Mouse (Mus musculus) cerebellum, adult 11-12 months (tissue): ENCODE results near the gene Pou2f1.
"Not testable (repeated sequence)": the region's sequence is repeated elsewhere in the genome, so short reads cannot be mapped to it uniquely, and the experiment has no call there.

Experiments used
- DNase-seq: peaks from one replicate; pipeline ENCODE4 v3.0.0; 2022

Gene Pou2f1

GRCm38 (mm10) chr1:166001904-166002489 lies 481 bp downstream of the Pou2f1 start:
- no peak for DNase-seq

GRCm38 (mm10) chr1:166001121-166001903 lies 1.2 kb downstream of the Pou2f1 start:
- DNase-seq, result peak; percentile 73

GRCm38 (mm10) chr1:166000601-166001120 lies 1.8 kb downstream of the Pou2f1 start:
- DNase-seq, result peak; percentile 33

GRCm38 (mm10) chr1:165999709-166000108 lies 2.8 kb downstream of the Pou2f1 start:
- no peak for DNase-seq

GRCm38 (mm10) chr1:165995661-165996055 lies 6.8 kb downstream of the Pou2f1 start:
- DNase-seq, result no peak

GRCm38 (mm10) chr1:165995011-165995660 lies 7.3 kb downstream of the Pou2f1 start:
- DNase-seq, result not testable (repeated sequence)

GRCm38 (mm10) chr1:165994279-165994678 lies 8.2 kb downstream of the Pou2f1 start:
- DNase-seq, result no peak

GRCm38 (mm10) chr1:165993270-165994156 lies 9.0 kb downstream of the Pou2f1 start:
- no peak for DNase-seq

- DNase-seq, result no peak
These were observed 13.9 kb downstream of the Pou2f1 start for GRCm38 (mm10) chr1:165988536-165988935.

GRCm38 (mm10) chr1:165988072-165988471 lies 14.4 kb downstream of the Pou2f1 start:
- DNase-seq, result no peak

GRCm38 (mm10) chr1:165985743-165986360 lies 16.6 kb downstream of the Pou2f1 start:
- DNase-seq, result no peak

GRCm38 (mm10) chr1:165985186-165985585 lies 17.3 kb downstream of the Pou2f1 start:
- DNase-seq, result no peak

GRCm38 (mm10) chr1:165976672-165977448 lies 25.6 kb downstream of the Pou2f1 start:
- no peak for DNase-seq

GRCm38 (mm10) chr1:165969001-165969690 lies 33.3 kb downstream of the Pou2f1 start:
- DNase-seq, result no peak

- peak; percentile 27 for DNase-seq
These were observed 35.3 kb downstream of the Pou2f1 start for GRCm38 (mm10) chr1:165967027-165967654.

GRCm38 (mm10) chr1:165966156-165966914 lies 36.1 kb downstream of the Pou2f1 start:
- no peak for DNase-seq

GRCm38 (mm10) chr1:165961676-165962364 lies 40.7 kb downstream of the Pou2f1 start:
- DNase-seq, result no peak

GRCm38 (mm10) chr1:165958159-165958558 lies 44.3 kb downstream of the Pou2f1 start:
- no peak for DNase-seq
